Mouse (Mus musculus): Measurements from ENCODE around the gene Rsbn1l.

The Rsbn1l gene

GRCm38 (mm10) chr5:20904647-20905046 lies 51.6 kb downstream of the Rsbn1l start:
- no peak for DNase-seq (ENCODE audit: low spot score in 2 of 2)

GRCm38 (mm10) chr5:20897446-20898167 lies 58.6 kb downstream of the Rsbn1l start:
- no peak for DNase-seq (ENCODE audit: low spot score in 2 of 2)

GRCm38 (mm10) chr5:20884036-20884620 lies 72.1 kb downstream of the Rsbn1l start:
- DNase-seq (ENCODE audit: low spot score in 2 of 2): no peak

- DNase-seq (ENCODE audit: low spot score in 2 of 2): peak; percentile 96 to 99
Measured at GRCm38 (mm10) chr5:20881915-20882800, 74.0 kb downstream of the Rsbn1l start, which contains the start of the genes Phtf2 and Tmem60. TSS of gene Phtf2 (minus strand) at chr5:20882124. TSS of gene Tmem60 (plus strand) at chr5:20882191.

GRCm38 (mm10) chr5:20880797-20881775 lies 75.1 kb downstream of the Rsbn1l start:
- peak; percentile 25 to 50 for DNase-seq (ENCODE audit: low spot score in 2 of 2)

- DNase-seq (ENCODE audit: low spot score in 2 of 2): no peak
Measured at GRCm38 (mm10) chr5:20880386-20880785, 75.8 kb downstream of the Rsbn1l start.

- DNase-seq (ENCODE audit: low spot score in 2 of 2): no peak
Measured at GRCm38 (mm10) chr5:20876934-20877426, 79.2 kb downstream of the Rsbn1l start.

GRCm38 (mm10) chr5:20873146-20873545 lies 83.1 kb downstream of the Rsbn1l start:
- no peak for DNase-seq (ENCODE audit: low spot score in 2 of 2)

GRCm38 (mm10) chr5:20865193-20865755 lies 90.9 kb downstream of the Rsbn1l start:
- DNase-seq (ENCODE audit: low spot score in 2 of 2): no peak

- DNase-seq (ENCODE audit: low spot score in 2 of 2): no peak
Measured at GRCm38 (mm10) chr5:20864216-20864969, 91.8 kb downstream of the Rsbn1l start.

GRCm38 (mm10) chr5:20861901-20862300 lies 94.3 kb downstream of the Rsbn1l start:
- DNase-seq (ENCODE audit: low spot score in 2 of 2): no peak

- DNase-seq (ENCODE audit: low spot score in 2 of 2): no peak
Measured at GRCm38 (mm10) chr5:20860565-20860964, 95.6 kb downstream of the Rsbn1l start.

GRCm38 (mm10) chr5:20858404-20858803 lies 97.8 kb downstream of the Rsbn1l start:
- no peak for DNase-seq (ENCODE audit: low spot score in 2 of 2)

- DNase-seq (ENCODE audit: low spot score in 2 of 2): no peak
Measured at GRCm38 (mm10) chr5:20855066-20855465, 101.1 kb downstream of the Rsbn1l start.

GRCm38 (mm10) chr5:20847010-20847409 lies 109.2 kb downstream of the Rsbn1l start:
- no peak for DNase-seq (ENCODE audit: low spot score in 2 of 2)

- peak in 1 of 2 experiments; percentile 36 for DNase-seq (ENCODE audit: low spot score in 2 of 2)
Measured at GRCm38 (mm10) chr5:20843816-20844215, 112.4 kb downstream of the Rsbn1l start.

GRCm38 (mm10) chr5:20843405-20843804 lies 112.8 kb downstream of the Rsbn1l start:
- DNase-seq (ENCODE audit: low spot score in 2 of 2): no peak

All from left cerebral cortex, adult 9 months (tissue).